20 mouse cellular contexts compared by ENCODE assay signal in genomic region chrX:73038831-73039230, GRCm38 (mm10). TPM values are rescaled to one million over a fixed set of nuclear protein-coding genes. Genes with fewer than 3 reads are reported as not detected.
A peak's percentile ranks its signal among the peaks of the same experiment; 100 is the strongest.
DNase-seq lines count a peak whose midpoint lies in the region.
"Had no signal": no experiment of that assay in that cellular context is flagged by ENCODE, and none has a peak within 500 bp of the region (broad histone marks: within the 10 kb centered on the region; RNA-seq: fewer than 3 reads in every experiment).

No protein-coding gene starts in this region.

- peak; percentile 67 for DNase-seq in heart, adult 11 months
- DNase-seq in heart, adult 8-10 months (ENCODE audit: low spot score): no peak
- peak; percentile 56 for DNase-seq in R1 (ENCODE audit: low read depth, low spot score)
- no peak for DNase-seq in testis, postnatal 10 days (ENCODE audit: low spot score)
- no peak for DNase-seq in layer of hippocampus, adult 9-10 months (ENCODE audit: low spot score)
- DNase-seq: adrenal gland, adult 8-10 months; adrenal gland, postnatal 14 days; adrenal gland, postnatal 36 days; B cell, adult 2 months; cerebellum, adult 11 months; cerebellum, adult 18-20 months; cerebellum, adult 8-10 months; cerebellum, adult 9-11 months; cerebellum, postnatal 14 days; cerebellum, postnatal 36 days; embryo, embryonic 11 days had no signal

RNA-seq across cellular contexts. Expression of gene Pnma5, which starts 1.9 kb away (rescaled TPM):
- total RNA-seq in heart, adult 8-10 months (2022): not detected
- total RNA-seq: common myeloid progenitor, adult 5-6 weeks; G1E had no signal

RNA-seq across cellular contexts. Expression of gene Pnma3, which starts 25.8 kb away (rescaled TPM):
- total RNA-seq in heart, adult 8-10 months (2022): not detected
- total RNA-seq: CH12.LX; common myeloid progenitor, adult 5-6 weeks had no signal

RNA-seq across cellular contexts. Expression of gene Xlr4a, which starts 43.4 kb away (rescaled TPM):
- total RNA-seq in heart, adult 8-10 months (2022): 1 to 10 TPM in 2 of 4 experiments, under 1 TPM in 2; 0.27 to 2.9 (median 1.7) TPM
- total RNA-seq: adrenal gland, adult 18-20 months; G1E had no signal

RNA-seq across cellular contexts. Expression of gene Zfp185, which starts 51.7 kb away (rescaled TPM):
- total RNA-seq in heart, adult 8-10 months (2022): 1 to 10 TPM in 2 of 4 experiments, under 1 TPM in 2; 0.63 to 1.7 (median 1.0) TPM
- total RNA-seq: CH12.LX; common myeloid progenitor, adult 5-6 weeks had no signal

RNA-seq across cellular contexts. Expression of gene Xlr3a, which starts 58.1 kb away (rescaled TPM):
- 1 to 10 TPM in 1 of 4 experiments, under 1 TPM in 2, not detected in 1; 0.25 to 2.1 (median 0.86) TPM for total RNA-seq in heart, adult 8-10 months (2022)

Comparison
In these comparisons a context has a peak if more than half of its experiments do, and no peak if none do; other contexts are left out.
1. DNase-seq: peak in heart, adult 11 months (single experiment) and R1 (single experiment); none in heart, adult 8-10 months (single experiment), testis, postnatal 10 days (single experiment) and layer of hippocampus, adult 9-10 months (single experiment).